Mouse (Mus musculus): Measurements from ENCODE around the gene Htr7.

Htr7 gene

DNA sequence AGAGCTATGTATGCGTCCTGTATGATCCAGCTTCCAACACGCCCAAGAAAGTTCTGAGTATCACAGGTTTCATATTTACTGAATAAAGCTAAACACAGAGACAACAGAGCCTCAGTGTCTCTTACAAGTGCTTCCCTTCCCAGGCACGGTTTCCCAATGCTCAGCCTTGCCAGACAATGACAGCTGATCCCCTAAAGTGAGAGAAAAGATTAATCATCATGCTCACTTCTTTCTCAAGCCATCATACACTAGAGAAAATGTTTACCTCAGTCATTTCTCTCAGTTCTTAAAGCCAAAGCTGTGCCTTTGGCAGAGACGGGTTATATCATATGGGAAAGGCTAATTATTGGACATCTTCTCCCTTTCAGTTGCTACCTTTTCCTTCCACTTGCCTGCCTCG, 99.7 kb downstream of the Htr7 start:
- no peak for DNase-seq (ENCODE audit: low spot score)

GRCm38 (mm10) chr19:35955698-35956097, 101.6 kb downstream of the Htr7 start:
- DNase-seq (ENCODE audit: low spot score): no peak

DNA sequence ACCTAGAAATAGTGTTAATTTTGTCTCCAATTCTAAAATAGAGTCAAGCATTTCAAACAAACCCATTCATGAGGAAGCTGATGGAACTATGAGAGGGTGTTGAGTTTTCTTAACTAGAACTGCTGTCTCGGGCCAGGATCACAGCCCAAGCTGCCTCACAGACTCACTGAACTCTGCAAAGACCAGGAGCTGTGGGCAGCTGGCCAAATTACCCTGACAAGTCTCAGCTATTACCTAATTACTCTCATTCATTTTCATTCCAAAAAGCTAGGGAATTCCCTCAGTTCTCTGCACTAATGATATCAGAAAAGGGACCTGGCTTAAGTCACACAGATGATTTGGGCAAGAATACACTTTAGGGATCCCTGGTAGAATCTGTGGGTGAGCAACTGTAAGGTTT, 107.4 kb downstream of the Htr7 start:
- DNase-seq (ENCODE audit: low spot score): no peak

DNA sequence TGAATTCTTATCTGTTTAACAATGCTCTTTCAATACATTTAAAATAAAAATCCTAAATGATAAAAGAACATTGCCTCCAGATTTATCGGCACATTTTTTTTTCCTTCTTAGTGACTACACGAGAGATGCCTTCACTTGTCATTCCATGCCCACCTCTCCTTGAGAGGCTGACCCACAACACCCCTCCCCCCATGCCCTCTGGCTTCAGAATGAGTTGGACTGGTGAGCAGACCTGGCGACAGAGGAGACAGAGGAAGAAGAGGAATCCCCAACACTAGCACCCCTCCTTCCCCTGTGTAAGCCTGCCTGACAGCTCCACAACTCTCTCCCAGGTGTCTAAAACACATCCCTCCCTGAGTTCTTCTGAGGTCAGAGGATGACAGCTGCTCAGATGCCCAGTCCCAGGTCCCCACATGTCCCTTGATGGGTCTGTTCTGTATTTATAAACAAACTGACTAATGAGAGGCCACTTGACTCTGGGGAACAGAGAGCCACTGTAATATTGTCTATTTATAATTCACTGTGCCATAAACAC, 132.3 kb downstream of the Htr7 start:
- no peak for DNase-seq (ENCODE audit: low spot score)

DNA sequence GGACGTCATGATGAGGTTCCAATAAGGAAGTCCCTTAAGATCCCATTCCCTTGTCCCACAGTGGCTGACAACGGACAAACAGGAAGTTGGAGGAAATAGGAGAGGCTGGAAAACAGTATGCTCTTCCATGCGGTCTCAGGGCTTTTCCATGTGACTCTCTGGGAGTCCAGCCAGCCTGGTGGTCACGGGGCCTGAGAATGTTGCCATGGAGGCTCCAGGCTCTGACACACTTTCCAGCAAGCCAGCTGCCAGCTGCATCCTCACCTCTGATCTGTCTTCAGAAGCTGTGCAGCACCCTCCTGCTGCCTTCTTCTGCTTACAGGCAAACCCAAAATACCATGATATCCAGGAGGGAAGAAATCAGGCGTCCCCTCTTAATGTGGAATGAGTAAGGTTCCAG, 132.9 kb downstream of the Htr7 start:
- DNase-seq (ENCODE audit: low spot score): peak; percentile 4

All from urinary bladder, postnatal 14 days (tissue).